Mouse (Mus musculus): ENCODE measurements at regions not wholly inside any gene's neighbourhood (a gene's known extent, or its start where the extent isn't known, plus 50 kb on each side); places are given as distances from the start of the nearest gene placed in this dataset.

DNA sequence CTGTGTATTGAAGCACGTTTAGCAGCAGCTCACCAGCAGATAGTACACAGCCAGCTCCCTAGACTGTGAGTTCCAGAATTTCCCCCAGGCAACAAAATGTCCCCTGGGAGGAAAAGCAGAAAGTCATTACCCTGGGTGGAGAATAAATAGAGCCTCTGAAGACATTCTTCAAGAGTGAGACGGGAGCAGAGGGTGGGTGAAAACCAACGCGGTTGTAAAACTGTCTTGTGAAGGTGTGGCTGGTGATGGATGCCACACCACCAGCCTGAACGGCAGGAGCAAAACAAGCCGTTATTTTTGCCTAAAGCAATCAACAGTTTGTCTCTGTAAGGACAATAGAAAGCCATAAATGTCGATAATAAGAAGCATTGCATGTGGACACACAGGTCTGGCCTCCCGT lies 129.7 kb upstream of the Kcnj15 start:
- no peak overlapping the region for H3K4me2 ChIP-seq (ENCODE audit: low read depth, low read length)
- no peak overlapping the region for H3K27ac ChIP-seq (ENCODE audit: low read length)
- no peak overlapping the region for H3K9ac ChIP-seq (ENCODE audit: low read length)
- H3K4me1 ChIP-seq (ENCODE audit: control insufficient read depth, insufficient read depth, low read length) = no peaks in the 10 kb centered on the region
- 17% methylated on average over 8 of the region's 8 CpGs for WGBS
- no peaks in the 10 kb centered on the region for H3K27me3 ChIP-seq (ENCODE audit: control insufficient read depth, insufficient read depth, low read length)
- H3K4me3 ChIP-seq (replicated peaks; ENCODE audit: low read length) = no peak overlapping the region
- H3K36me3 ChIP-seq (ENCODE audit: control insufficient read depth, insufficient read depth, low read length) = no peaks in the 10 kb centered on the region
- H3K9me3 ChIP-seq (replicated peaks; ENCODE audit: control insufficient read depth, low read length) = no peaks in the 10 kb centered on the region
- ATAC-seq (ENCODE audit: insufficient read depth, low FRiP score) = no peak

- no peaks in the 10 kb centered on the region for H3K4me1 ChIP-seq (ENCODE audit: control insufficient read depth, insufficient read depth, low read length)
- H3K4me3 ChIP-seq (replicated peaks; ENCODE audit: low read length) = no peak overlapping the region
- 53% methylated on average over 5 of the region's 5 CpGs for WGBS
- no peak overlapping the region for H3K9ac ChIP-seq (ENCODE audit: low read length)
- no peaks in the 10 kb centered on the region for H3K36me3 ChIP-seq (ENCODE audit: control insufficient read depth, insufficient read depth, low read length)
- H3K4me2 ChIP-seq (ENCODE audit: low read depth, low read length) = no peak overlapping the region
- no peak for ATAC-seq (ENCODE audit: insufficient read depth, low FRiP score)
- no peak overlapping the region for H3K27ac ChIP-seq (ENCODE audit: low read length)
- H3K27me3 ChIP-seq (ENCODE audit: control insufficient read depth, insufficient read depth, low read length) = no peaks in the 10 kb centered on the region
- H3K9me3 ChIP-seq (replicated peaks; ENCODE audit: control insufficient read depth, low read length) = no peaks in the 10 kb centered on the region
Measured at GRCm38 (mm10) chr16:95131815-95132214, 125.5 kb upstream of the Kcnj15 start.

DNA sequence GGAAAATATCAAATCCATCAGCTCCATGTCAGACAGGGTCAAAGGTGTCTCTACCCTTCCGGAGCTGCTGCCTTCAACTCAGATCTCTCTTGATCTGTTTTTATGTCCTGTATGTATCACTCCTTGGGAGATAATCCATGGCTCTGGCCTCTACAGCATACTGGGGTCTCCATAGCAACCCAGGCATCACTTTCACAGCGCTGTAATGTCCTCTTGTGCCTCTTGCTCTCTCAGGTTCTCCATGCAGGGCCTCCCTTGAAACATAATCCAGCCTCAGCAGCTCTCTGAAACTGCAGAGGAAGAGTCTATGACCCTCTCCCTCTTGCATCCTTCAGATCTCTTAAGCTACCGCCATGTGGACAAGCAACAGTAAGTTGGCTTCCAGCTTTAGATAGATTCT lies 118.5 kb upstream of the Kcnj15 start:
- Histone ChIP-seq H3K27me3 (ENCODE audit: control insufficient read depth, insufficient read depth, low read length) (no peaks in the 10 kb centered on the region), H3K27ac (ENCODE audit: low read length) (no peak overlapping the region), H3K9ac (ENCODE audit: low read length) (no peak overlapping the region), H3K36me3 (ENCODE audit: control insufficient read depth, insufficient read depth, low read length) (no peaks in the 10 kb centered on the region), H3K9me3 (replicated peaks; ENCODE audit: control insufficient read depth, low read length) (no peaks in the 10 kb centered on the region), H3K4me3 (replicated peaks; ENCODE audit: low read length) (no peak overlapping the region), H3K4me2 (ENCODE audit: low read depth, low read length) (no peak overlapping the region), H3K4me1 (ENCODE audit: control insufficient read depth, insufficient read depth, low read length) (no peaks in the 10 kb centered on the region)
- WGBS = 46% methylated on average over 3 of the region's 3 CpGs
- ATAC-seq (ENCODE audit: insufficient read depth, low FRiP score) = no peak

DNA sequence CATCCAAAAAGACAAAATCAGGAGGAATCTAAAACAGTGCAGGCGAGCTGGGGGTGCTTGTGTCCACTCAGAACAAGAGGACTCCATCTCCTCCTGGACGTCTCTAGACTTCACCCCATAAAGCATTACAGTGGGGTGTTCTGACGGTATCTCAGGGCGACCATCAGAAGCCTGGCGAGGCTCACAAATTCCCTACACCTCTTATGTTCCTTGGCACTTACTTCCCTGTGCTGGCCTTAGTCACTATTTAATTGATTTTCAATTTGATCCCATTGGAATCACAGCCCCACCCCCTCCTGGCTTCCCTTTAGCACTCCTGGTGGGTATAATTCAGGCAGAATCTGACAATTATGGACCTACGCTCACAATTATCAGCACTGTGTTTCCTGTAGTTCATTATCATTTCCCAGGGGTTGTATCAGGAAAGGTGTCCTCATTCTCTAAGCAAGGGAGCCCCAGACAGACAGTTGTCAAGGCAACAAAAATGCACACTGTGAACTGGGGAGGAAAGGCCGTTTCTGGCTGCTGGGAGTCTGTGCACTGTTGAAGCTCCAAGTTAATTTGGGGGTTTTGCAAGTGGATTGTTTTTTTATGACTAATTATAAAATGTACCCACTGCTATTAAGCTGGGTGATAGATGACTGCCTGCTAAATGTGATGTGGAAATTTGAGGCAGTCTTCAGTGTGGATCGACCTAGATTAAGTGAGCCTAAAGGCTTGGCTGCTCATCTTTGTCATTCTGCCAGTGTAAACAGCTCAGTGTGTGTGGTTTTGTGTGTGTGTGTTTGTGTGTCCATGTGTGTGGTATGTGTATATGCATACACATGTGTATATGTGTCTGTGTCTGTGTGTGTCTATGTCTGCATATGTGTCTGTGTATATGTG lies 115.6 kb upstream of the Kcnj15 start:
- 72% methylated on average over 8 of the region's 8 CpGs for WGBS
- no peak overlapping the region for H3K27ac ChIP-seq (ENCODE audit: low read length)

DNA sequence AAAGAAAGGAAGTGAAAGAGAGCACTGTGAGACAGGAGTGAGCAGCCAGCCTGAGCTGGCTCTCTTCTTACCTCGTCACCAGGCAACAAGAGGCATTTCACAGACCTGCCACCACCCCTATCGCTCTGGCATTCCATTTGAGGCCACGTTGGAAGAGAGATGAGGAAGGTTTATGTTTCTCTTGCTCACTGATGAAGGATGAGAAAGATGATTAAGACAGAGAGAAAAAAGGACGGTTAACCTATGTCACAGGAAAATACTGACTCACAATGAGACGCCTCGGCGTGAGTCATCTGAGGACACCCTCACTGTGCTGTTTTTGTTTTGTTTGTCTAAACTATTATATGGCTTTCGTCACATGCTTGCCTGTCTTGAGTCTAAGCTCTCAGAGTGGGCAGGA lies 106.9 kb upstream of the Kcnj15 start:
- WGBS = 52% methylated on average over 8 of the region's 8 CpGs
- ATAC-seq (ENCODE audit: insufficient read depth, low FRiP score) = no peak
- no peaks in the 10 kb centered on the region for H3K36me3 ChIP-seq (ENCODE audit: control insufficient read depth, insufficient read depth, low read length)
- no peak overlapping the region for H3K27ac ChIP-seq (ENCODE audit: low read length)
- no peak overlapping the region for H3K9ac ChIP-seq (ENCODE audit: low read length)
- H3K4me3 ChIP-seq (replicated peaks; ENCODE audit: low read length) = no peak overlapping the region
- no peak overlapping the region for H3K4me2 ChIP-seq (ENCODE audit: low read depth, low read length)
- H3K4me1 ChIP-seq (ENCODE audit: control insufficient read depth, insufficient read depth, low read length) = no peaks in the 10 kb centered on the region
- no peaks in the 10 kb centered on the region for H3K27me3 ChIP-seq (ENCODE audit: control insufficient read depth, insufficient read depth, low read length)
- no peaks in the 10 kb centered on the region for H3K9me3 ChIP-seq (replicated peaks; ENCODE audit: control insufficient read depth, low read length)

More for the DNA sequence above, 115.6 kb upstream of the Kcnj15 start:
- no peaks in the 10 kb centered on the region for H3K9me3 ChIP-seq (replicated peaks; ENCODE audit: control insufficient read depth, low read length)
- H3K4me3 ChIP-seq (replicated peaks; ENCODE audit: low read length) = no peak overlapping the region
- no peaks in the 10 kb centered on the region for H3K4me1 ChIP-seq (ENCODE audit: control insufficient read depth, insufficient read depth, low read length)
- no peaks in the 10 kb centered on the region for H3K36me3 ChIP-seq (ENCODE audit: control insufficient read depth, insufficient read depth, low read length)
- H3K27me3 ChIP-seq (ENCODE audit: control insufficient read depth, insufficient read depth, low read length) = no peaks in the 10 kb centered on the region
- ATAC-seq (ENCODE audit: insufficient read depth, low FRiP score) = no peak
- H3K4me2 ChIP-seq (ENCODE audit: low read depth, low read length) = no peak overlapping the region
- H3K9ac ChIP-seq (ENCODE audit: low read length) = no peak overlapping the region

- H3K9ac ChIP-seq (ENCODE audit: low read length) = no peak overlapping the region
- no peak overlapping the region for H3K4me3 ChIP-seq (replicated peaks; ENCODE audit: low read length)
- no peaks in the 10 kb centered on the region for H3K9me3 ChIP-seq (replicated peaks; ENCODE audit: control insufficient read depth, low read length)
- 83% methylated on average over 3 of the region's 3 CpGs for WGBS
- no peak overlapping the region for H3K4me2 ChIP-seq (ENCODE audit: low read depth, low read length)
- H3K36me3 ChIP-seq (ENCODE audit: control insufficient read depth, insufficient read depth, low read length) = no peaks in the 10 kb centered on the region
- ATAC-seq (ENCODE audit: insufficient read depth, low FRiP score) = no peak
- no peaks in the 10 kb centered on the region for H3K27me3 ChIP-seq (ENCODE audit: control insufficient read depth, insufficient read depth, low read length)
- H3K4me1 ChIP-seq (ENCODE audit: control insufficient read depth, insufficient read depth, low read length) = no peaks in the 10 kb centered on the region
- no peak overlapping the region for H3K27ac ChIP-seq (ENCODE audit: low read length)
Measured at GRCm38 (mm10) chr16:95151499-95151898, 105.9 kb upstream of the Kcnj15 start.

DNA sequence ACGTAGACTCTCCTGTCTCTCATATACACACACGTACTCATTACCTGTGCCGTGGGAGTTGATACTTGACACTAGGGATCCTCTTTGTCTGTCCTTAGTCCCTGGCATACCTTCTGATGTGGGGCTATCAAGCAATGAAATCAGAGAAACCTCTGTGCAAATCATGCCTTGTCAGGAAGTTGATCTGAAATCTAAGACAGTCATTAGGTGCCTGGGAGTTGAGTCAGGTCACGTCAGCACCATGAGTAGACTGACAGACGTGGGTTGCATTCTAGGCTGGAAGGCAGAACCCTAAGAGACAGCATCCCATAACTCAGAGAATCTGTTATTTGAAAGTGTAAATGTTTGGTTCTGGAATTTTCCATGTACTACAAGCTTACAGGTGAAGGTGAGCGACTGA lies 105.4 kb upstream of the Kcnj15 start:
- H3K9ac ChIP-seq (ENCODE audit: low read length) = no peak overlapping the region
- ATAC-seq (ENCODE audit: insufficient read depth, low FRiP score) = no peak
- no peaks in the 10 kb centered on the region for H3K36me3 ChIP-seq (ENCODE audit: control insufficient read depth, insufficient read depth, low read length)
- WGBS = 82% methylated on average over 6 of the region's 6 CpGs
- no peak overlapping the region for H3K4me2 ChIP-seq (ENCODE audit: low read depth, low read length)
- H3K27me3 ChIP-seq (ENCODE audit: control insufficient read depth, insufficient read depth, low read length) = no peaks in the 10 kb centered on the region
- no peak overlapping the region for H3K4me3 ChIP-seq (replicated peaks; ENCODE audit: low read length)
- no peak overlapping the region for H3K27ac ChIP-seq (ENCODE audit: low read length)
- no peaks in the 10 kb centered on the region for H3K9me3 ChIP-seq (replicated peaks; ENCODE audit: control insufficient read depth, low read length)
- no peaks in the 10 kb centered on the region for H3K4me1 ChIP-seq (ENCODE audit: control insufficient read depth, insufficient read depth, low read length)

DNA sequence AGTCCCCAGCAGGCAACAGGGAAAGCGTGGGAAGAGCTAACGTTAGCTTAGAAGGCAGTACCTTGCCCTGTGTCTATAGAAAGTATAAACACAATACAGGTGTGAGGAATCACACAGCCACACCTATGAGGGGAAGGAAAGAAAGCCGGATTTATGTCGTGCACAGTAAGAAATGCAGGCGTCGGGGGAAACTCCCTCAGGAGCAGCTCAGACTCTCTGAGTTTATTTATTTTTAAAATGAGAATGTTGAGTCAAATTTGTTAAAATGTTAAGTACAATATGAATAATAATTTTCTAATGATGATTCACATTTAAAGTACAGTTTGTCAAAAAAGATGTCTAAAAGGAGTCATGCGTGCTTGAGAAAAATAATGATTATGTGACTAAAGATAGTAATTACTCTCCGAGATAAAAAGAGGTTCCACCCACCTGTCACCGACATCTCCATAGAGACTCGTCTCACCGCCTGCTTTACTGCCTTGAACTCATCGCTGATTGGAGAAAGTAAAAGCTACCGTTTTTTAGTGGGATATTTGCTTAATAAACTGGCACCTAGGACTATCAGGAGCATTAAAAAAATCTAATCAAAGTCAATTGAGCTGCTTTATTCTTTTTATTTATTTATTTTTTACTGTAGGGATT lies 104.5 kb upstream of the Kcnj15 start:
- Histone ChIP-seq H3K9ac (ENCODE audit: low read length) (no peak overlapping the region), H3K27ac (ENCODE audit: low read length) (no peak overlapping the region), H3K9me3 (replicated peaks; ENCODE audit: control insufficient read depth, low read length) (no peaks in the 10 kb centered on the region), H3K4me2 (ENCODE audit: low read depth, low read length) (no peak overlapping the region), H3K27me3 (ENCODE audit: control insufficient read depth, insufficient read depth, low read length) (no peaks in the 10 kb centered on the region), H3K4me1 (ENCODE audit: control insufficient read depth, insufficient read depth, low read length) (no peaks in the 10 kb centered on the region), H3K36me3 (ENCODE audit: control insufficient read depth, insufficient read depth, low read length) (no peaks in the 10 kb centered on the region), H3K4me3 (replicated peaks; ENCODE audit: low read length) (no peak overlapping the region)
- WGBS = 37% methylated on average over 13 of the region's 13 CpGs
- ATAC-seq (ENCODE audit: insufficient read depth, low FRiP score) = no peak

- no peaks in the 10 kb centered on the region for H3K36me3 ChIP-seq (ENCODE audit: control insufficient read depth, insufficient read depth, low read length)
- no peaks in the 10 kb centered on the region for H3K4me1 ChIP-seq (ENCODE audit: control insufficient read depth, insufficient read depth, low read length)
- no peak overlapping the region for H3K27ac ChIP-seq (ENCODE audit: low read length)
- 74% methylated on average over 7 of the region's 7 CpGs for WGBS
- no peaks in the 10 kb centered on the region for H3K9me3 ChIP-seq (replicated peaks; ENCODE audit: control insufficient read depth, low read length)
- no peak for ATAC-seq (ENCODE audit: insufficient read depth, low FRiP score)
- no peak overlapping the region for H3K4me3 ChIP-seq (replicated peaks; ENCODE audit: low read length)
- H3K9ac ChIP-seq (ENCODE audit: low read length) = no peak overlapping the region
- no peak overlapping the region for H3K4me2 ChIP-seq (ENCODE audit: low read depth, low read length)
- H3K27me3 ChIP-seq (ENCODE audit: control insufficient read depth, insufficient read depth, low read length) = no peaks in the 10 kb centered on the region
Measured at GRCm38 (mm10) chr16:95168349-95168748, 89.0 kb upstream of the Kcnj15 start.
